Mouse (Mus musculus): ENCODE measurements around the gene Prkrip1. TPM values are rescaled to one million over a fixed set of nuclear protein-coding genes. Genes with fewer than 3 reads are reported as not detected.
"Not testable (repeated sequence)": the region's sequence is repeated elsewhere in the genome, so short reads cannot be mapped to it uniquely, and the experiment has no call there.

The Prkrip1 gene
- total RNA-seq, 2 experiments from 2014 or later: 38.7 to 44.0 TPM

GRCm38 (mm10) chr5:136169626-136170511, 28.9 kb downstream of the Prkrip1 start:
- intact Hi-C loops (cut with DNase I): no loop called here
- DNase-seq (ENCODE audit: low spot score in 2 of 2): peak; percentile 38 to 67

GRCm38 (mm10) chr5:136168071-136168470, 30.7 kb downstream of the Prkrip1 start:
- no peak for DNase-seq (ENCODE audit: low spot score in 2 of 2)
- intact Hi-C loops (cut with DNase I): no loop called here

- no peak for DNase-seq (ENCODE audit: low spot score in 2 of 2)
- intact Hi-C loops (cut with DNase I): no loop called here
These were observed 31.5 kb downstream of the Prkrip1 start for GRCm38 (mm10) chr5:136167296-136167695.

- intact Hi-C loops (cut with DNase I): no loop called here
- no peak for DNase-seq (ENCODE audit: low spot score in 2 of 2)
These were observed 33.5 kb downstream of the Prkrip1 start for GRCm38 (mm10) chr5:136165246-136165645.

GRCm38 (mm10) chr5:136163807-136164474, 34.8 kb downstream of the Prkrip1 start:
- intact Hi-C loops (cut with DNase I): no loop called here
- DNase-seq (ENCODE audit: low spot score in 2 of 2): no peak

GRCm38 (mm10) chr5:136160084-136160483, 38.7 kb downstream of the Prkrip1 start:
- intact Hi-C loops (cut with DNase I); DNase-seq (ENCODE audit: low spot score in 2 of 2): not testable (repeated sequence)

- DNase-seq (ENCODE audit: low spot score in 2 of 2): no peak
- intact Hi-C loops (cut with DNase I): no loop called here
These were observed 43.4 kb downstream of the Prkrip1 start for GRCm38 (mm10) chr5:136155399-136155798.

GRCm38 (mm10) chr5:136152365-136152764, 46.4 kb downstream of the Prkrip1 start:
- intact Hi-C loops (cut with DNase I): no loop called here
- no peak for DNase-seq (ENCODE audit: low spot score in 2 of 2)

GRCm38 (mm10) chr5:136149134-136149576, 49.6 kb downstream of the Prkrip1 start:
- intact Hi-C loops (cut with DNase I); DNase-seq (ENCODE audit: low spot score in 2 of 2): not testable (repeated sequence)

- DNase-seq (ENCODE audit: low spot score in 2 of 2): no peak
- intact Hi-C loops (cut with DNase I): no loop called here
These were observed 51.1 kb downstream of the Prkrip1 start for GRCm38 (mm10) chr5:136147704-136148103.

- intact Hi-C loops (cut with DNase I): no loop called here
These were observed 51.8 kb downstream of the Prkrip1 start for GRCm38 (mm10) chr5:136146936-136147335.

GRCm38 (mm10) chr5:136144606-136145430, 53.9 kb downstream of the Prkrip1 start:
- intact Hi-C loops (cut with DNase I): no loop called here
- no peak for DNase-seq (ENCODE audit: low spot score in 2 of 2)

More at GRCm38 (mm10) chr5:136146936-136147335, 51.8 kb downstream of the Prkrip1 start:
- DNase-seq (ENCODE audit: low spot score in 2 of 2): no peak

GRCm38 (mm10) chr5:136143161-136143755, 55.5 kb downstream of the Prkrip1 start:
- intact Hi-C loops (cut with DNase I): no loop called here
- no peak for DNase-seq (ENCODE audit: low spot score in 2 of 2)

GRCm38 (mm10) chr5:136142746-136143145, 56.0 kb downstream of the Prkrip1 start:
- DNase-seq (ENCODE audit: low spot score in 2 of 2): no peak
- intact Hi-C loops (cut with DNase I): no loop called here

- intact Hi-C loops (cut with DNase I): no loop called here
- peak in 1 of 2 experiments; percentile 40 for DNase-seq (ENCODE audit: low spot score in 2 of 2)
These were observed 58.7 kb downstream of the Prkrip1 start for GRCm38 (mm10) chr5:136140057-136140482.

- intact Hi-C loops (cut with DNase I): loop anchor here (5.0 kb wide), 1 partner anchor 48 kb away; no protein-coding TSS in a partner anchor
- no peak for DNase-seq (ENCODE audit: low spot score in 2 of 2)
These were observed 59.4 kb downstream of the Prkrip1 start for GRCm38 (mm10) chr5:136139393-136139792.

GRCm38 (mm10) chr5:136137658-136138274, 61.0 kb downstream of the Prkrip1 start:
- intact Hi-C loops (cut with DNase I): loop anchor here (5.0 kb wide), 1 partner anchor 50 kb away; no protein-coding TSS in a partner anchor
- DNase-seq (ENCODE audit: low spot score in 2 of 2): no peak

- DNase-seq (ENCODE audit: low spot score in 2 of 2): no peak
- intact Hi-C loops (cut with DNase I): loop anchor here (1.0 to 5.0 kb wide), 2 partner anchors 20 to 51 kb away; partner anchors contain the start of gene Polr2j
These were observed 62.3 kb downstream of the Prkrip1 start for GRCm38 (mm10) chr5:136136292-136136990.

Data from left cerebral cortex, postnatal 14 days (tissue).